22 mouse cellular contexts compared by ENCODE assay signal in genomic region chr17:45698368-45698767, GRCm38 (mm10). TPM values are rescaled to one million over a fixed set of nuclear protein-coding genes. Genes with fewer than 3 reads are reported as not detected.
"Had no signal": no experiment of that assay in that cellular context is flagged by ENCODE, and none has a peak within 500 bp of the region (broad histone marks: within the 10 kb centered on the region; RNA-seq: fewer than 3 reads in every experiment).

No protein-coding gene starts in this region.

- H3K4me2 ChIP-seq: liver, embryonic 11.5 days; liver, embryonic 15.5 days; neural tube, embryonic 15.5 days had no signal

- H3K4me3 ChIP-seq: intestine, embryonic 15.5 days; limb, embryonic 10.5 days; liver, embryonic 15.5 days; myocyte; neural tube, embryonic 15.5 days had no signal

- H3K9me3 ChIP-seq: intestine, embryonic 15.5 days; limb, embryonic 10.5 days; liver, embryonic 15.5 days; neural tube, embryonic 15.5 days had no signal

- H3K27ac ChIP-seq: intestine, embryonic 15.5 days; limb, embryonic 10.5 days; liver, embryonic 15.5 days; neural tube, embryonic 15.5 days had no signal

- H3K27me3 ChIP-seq: intestine, embryonic 15.5 days; liver, embryonic 15.5 days; neural tube, embryonic 15.5 days had no signal

- H3K9ac ChIP-seq: intestine, embryonic 15.5 days; liver, embryonic 15.5 days; neural tube, embryonic 15.5 days had no signal

- DNase-seq: kidney, adult 9 months; kidney, postnatal 10 days; kidney, postnatal 4 days; lung, adult 2 months; midbrain, embryonic 14.5 days; right cerebral cortex, adult 18-20 months; right cerebral cortex, postnatal 25 days; spleen, adult 18-20 months; thymus, adult 2 months; thymus, postnatal 36 days had no signal

RNA-seq across cellular contexts. Expression of gene 1600014C23Rik, which starts 35.3 kb away (rescaled TPM):
- total RNA-seq: layer of hippocampus, adult 8-10 months; layer of hippocampus, postnatal 14 days; left cerebral cortex, adult 18-20 months; megakaryocyte progenitor cell, adult 5-6 weeks had no signal
- polyA plus RNA-seq: limb, embryonic 10.5 days; liver, embryonic 11.5 days; liver, embryonic 15.5 days; lung, adult 2 months; midbrain, embryonic 14.5 days; neural tube, embryonic 11.5 days; neural tube, embryonic 15.5 days; thymus, adult 2 months had no signal

RNA-seq across cellular contexts. Expression of gene Capn11, which starts 39.2 kb away (rescaled TPM):
- polyA plus RNA-seq: lung, adult 2 months; stomach, embryonic 14.5 days had no signal
